8 mouse cellular contexts compared by ENCODE assay signal in genomic region chr4:140649207-140649591, GRCm38 (mm10). TPM values are rescaled to one million over a fixed set of nuclear protein-coding genes. Genes with fewer than 3 reads are reported as not detected.
DNase-seq lines count a peak whose midpoint lies in the region; ATAC-seq and TF ChIP-seq lines count a peak whose summit lies in the region.

No protein-coding gene starts in this region.

- 0 out of 2 replicates have a peak, but pooled peaks have one; percentile 4 for ATAC-seq in embryonic facial prominence, embryonic 11.5 days (replicated peaks; ENCODE audit: insufficient number of reproducible peaks, low FRiP score, low TSS enrichment, low read depth)
- ATAC-seq in hindbrain, embryonic 16.5 days = no peak
- 0 out of 2 replicates have a peak, but pooled peaks have one; percentile 4 for ATAC-seq in midbrain, postnatal 0 days (ENCODE audit: low FRiP score)

- 0 out of 2 replicates have a peak, but pooled peaks cover 8% of the 10 kb centered on the region for H3K36me3 ChIP-seq in heart, embryonic 10.5 days
- H3K36me3 ChIP-seq in embryonic facial prominence, embryonic 11.5 days (replicated peaks; ENCODE audit: control insufficient read depth, insufficient read depth, low read depth, low read length) = no peaks in the 10 kb centered on the region
- H3K36me3 ChIP-seq in hindbrain, embryonic 16.5 days (ENCODE audit: control insufficient read depth, insufficient read depth, low read length) = no peaks in the 10 kb centered on the region
- H3K36me3 ChIP-seq in midbrain, postnatal 0 days (ENCODE audit: insufficient read depth, low read length) = no peaks in the 10 kb centered on the region

- H3K4me2 ChIP-seq in embryonic facial prominence, embryonic 11.5 days (ENCODE audit: low read depth, low read length) = peak overlapping the region; percentile 75
- peak overlapping the region; percentile 75 for H3K4me2 ChIP-seq in hindbrain, embryonic 16.5 days (ENCODE audit: low read length)
- peak overlapping the region; percentile 89 for H3K4me2 ChIP-seq in midbrain, postnatal 0 days (ENCODE audit: low read depth, low read length, poor library complexity, severe bottlenecking)

- peak overlapping the region; percentile 98 for H3K27ac ChIP-seq in heart, embryonic 10.5 days
- peak overlapping the region; percentile 80; the same call in 1 of the 2 replicates for H3K27ac ChIP-seq in embryonic facial prominence, embryonic 11.5 days (replicated peaks; ENCODE audit: low read depth, low read length)
- H3K27ac ChIP-seq in hindbrain, embryonic 16.5 days (ENCODE audit: low read depth, low read length) = peak overlapping the region; percentile 98
- peak overlapping the region; percentile 97 for H3K27ac ChIP-seq in midbrain, postnatal 0 days (ENCODE audit: low read depth, low read length)

- no peak for TF ChIP-seq CTCF in midbrain, postnatal 0 days (IDR thresholded peaks at IDR 0.05)

- H3K27me3 ChIP-seq in heart, embryonic 10.5 days (ENCODE audit: insufficient read depth, poor library complexity, severe bottlenecking) = peaks cover 24% of the 10 kb centered on the region
- H3K27me3 ChIP-seq in embryonic facial prominence, embryonic 11.5 days (ENCODE audit: control insufficient read depth, insufficient read depth, low read length) = no peaks in the 10 kb centered on the region
- H3K27me3 ChIP-seq in hindbrain, embryonic 16.5 days (replicated peaks; ENCODE audit: control insufficient read depth, insufficient read depth, low read length) = no peaks in the 10 kb centered on the region
- no peaks in the 10 kb centered on the region for H3K27me3 ChIP-seq in midbrain, postnatal 0 days (ENCODE audit: insufficient read depth, low read length)

- H3K4me3 ChIP-seq in heart, embryonic 10.5 days = peak overlapping the region; percentile 84
- peak overlapping the region; percentile 75 for H3K4me3 ChIP-seq in embryonic facial prominence, embryonic 11.5 days (ENCODE audit: low read depth, low read length)
- peak overlapping the region; percentile 78 for H3K4me3 ChIP-seq in hindbrain, embryonic 16.5 days (ENCODE audit: low read length)
- peak overlapping the region; percentile 65 for H3K4me3 ChIP-seq in midbrain, postnatal 0 days (ENCODE audit: low read depth, low read length)

- peaks cover 33% of the 10 kb centered on the region for H3K4me1 ChIP-seq in heart, embryonic 10.5 days
- peaks cover 10% of the 10 kb centered on the region for H3K4me1 ChIP-seq in embryonic facial prominence, embryonic 11.5 days (ENCODE audit: control insufficient read depth, insufficient read depth, low read length)
- H3K4me1 ChIP-seq in hindbrain, embryonic 16.5 days (ENCODE audit: control insufficient read depth, insufficient read depth, low read depth, low read length) = peaks cover 39% of the 10 kb centered on the region
- peaks cover 8% of the 10 kb centered on the region for H3K4me1 ChIP-seq in midbrain, postnatal 0 days (ENCODE audit: insufficient read depth, low read length)

- DNase-seq in heart, embryonic 10.5 days (ENCODE audit: low spot score) = no peak
- DNase-seq in heart, postnatal 4 days = no peak
- DNase-seq in embryonic facial prominence, embryonic 11.5 days (ENCODE audit: low spot score) = no peak
- DNase-seq in midbrain, postnatal 0 days (ENCODE audit: low spot score) = peak; percentile 46
- no peak for DNase-seq in urinary bladder, adult 18-20 months (ENCODE audit: low spot score in 2 of 2)
- no peak for DNase-seq in cerebellum, adult 18-20 months
- no peak for DNase-seq in adipocyte (ENCODE audit: low spot score)

- 15% methylated on average over 9 of the region's 9 CpGs for WGBS in heart, embryonic 10.5 days
- WGBS in embryonic facial prominence, embryonic 11.5 days = 22% methylated on average over 9 of the region's 9 CpGs
- WGBS in hindbrain, embryonic 16.5 days = 20% methylated on average over 9 of the region's 9 CpGs
- WGBS in midbrain, postnatal 0 days = 16% methylated on average over 9 of the region's 9 CpGs

- H3K9me3 ChIP-seq in heart, embryonic 10.5 days = no peaks in the 10 kb centered on the region
- H3K9me3 ChIP-seq in embryonic facial prominence, embryonic 11.5 days (replicated peaks; ENCODE audit: control insufficient read depth, low read length) = no peaks in the 10 kb centered on the region
- no peaks in the 10 kb centered on the region for H3K9me3 ChIP-seq in hindbrain, embryonic 16.5 days (ENCODE audit: control insufficient read depth, low read length)
- H3K9me3 ChIP-seq in midbrain, postnatal 0 days (ENCODE audit: low read length) = no peaks in the 10 kb centered on the region

- H3K9ac ChIP-seq in embryonic facial prominence, embryonic 11.5 days (replicated peaks; ENCODE audit: low read length) = peak overlapping the region; percentile 97
- H3K9ac ChIP-seq in hindbrain, embryonic 16.5 days (ENCODE audit: low read depth, low read length) = peak overlapping the region; percentile 98
- H3K9ac ChIP-seq in midbrain, postnatal 0 days (replicated peaks; ENCODE audit: low read length, poor library complexity, severe bottlenecking) = peak overlapping the region; percentile 99

RNA-seq across cellular contexts. Expression of gene Arhgef10l, which starts 16.6 kb away (rescaled TPM):
- 13.3 and 14.9 TPM in 2 replicates for polyA plus RNA-seq in heart, embryonic 10.5 days (2016; fragmentation: Nextera tagmentation; extraction: Ambion mirVana)
- total RNA-seq in heart, postnatal 4 days (2021) = 10 to 100 TPM; 45.9 to 46.7 TPM
- 8.7 and 10.5 TPM in 2 replicates for polyA plus RNA-seq in embryonic facial prominence, embryonic 11.5 days (2014; fragmentation: Nextera tagmentation; extraction: Ambion mirVana)
- 20.7 and 24.5 TPM in 2 replicates for polyA plus RNA-seq in hindbrain, embryonic 16.5 days (2015; fragmentation: Nextera tagmentation; extraction: Ambion mirVana)
- total RNA-seq in midbrain, postnatal 0 days (2014; rRNA removed) = 68.7 and 81.1 TPM in 2 replicates
- 20.7 and 23.1 TPM in 2 replicates for polyA plus RNA-seq in midbrain, postnatal 0 days (2015; fragmentation: Nextera tagmentation; extraction: Ambion mirVana)

RNA-seq across cellular contexts. Expression of gene Rcc2, which starts 51.1 kb away (rescaled TPM):
- polyA plus RNA-seq in heart, embryonic 10.5 days (2016; fragmentation: Nextera tagmentation; extraction: Ambion mirVana) = 18.0 and 29.0 TPM in 2 replicates
- total RNA-seq in heart, postnatal 4 days (2021) = 10 to 100 TPM; 38.2 to 38.5 TPM
- polyA plus RNA-seq in embryonic facial prominence, embryonic 11.5 days (2014; fragmentation: Nextera tagmentation; extraction: Ambion mirVana) = 69.8 and 87.5 TPM in 2 replicates
- 7.7 and 9.5 TPM in 2 replicates for polyA plus RNA-seq in hindbrain, embryonic 16.5 days (2015; fragmentation: Nextera tagmentation; extraction: Ambion mirVana)
- total RNA-seq in midbrain, postnatal 0 days (2014; rRNA removed) = 40.0 and 51.2 TPM in 2 replicates
- polyA plus RNA-seq in midbrain, postnatal 0 days (2015; fragmentation: Nextera tagmentation; extraction: Ambion mirVana) = 11.5 and 13.2 TPM in 2 replicates
